Mouse (Mus musculus) heart, postnatal 0 days (tissue): ENCODE results near the gene Tiam2. TPM values are rescaled to one million over a fixed set of nuclear protein-coding genes. Genes with fewer than 3 reads are reported as not detected.

Experiments used
- ATAC-seq: fragments of 200-750 bp; cut with Nextera tagmentation; 2 replicates; pipeline ENCODE4 v1.8.0; 2017; ENCODE audit warnings: low read depth, moderate number of reproducible peaks, moderate library complexity; ENCODE audit not compliant: insufficient read depth
- DNase-seq: peaks from one replicate; pipeline ENCODE4 v3.0.0-alpha.2; 2016; ENCODE audit warnings: low spot score
- H3K27ac ChIP-seq: fragments of 300-500 bp; sonication (generic); 2 replicates; pipeline ENCODE4 v1.5.1; 2014; ENCODE audit warnings: low read depth, mild to moderate bottlenecking
- H3K27me3 ChIP-seq: fragments of 300-500 bp; sonication (generic); 2 replicates; pipeline ENCODE4 v1.6.1; 2014; ENCODE audit warnings: low read length, mixed read lengths; ENCODE audit not compliant: control insufficient read depth, insufficient read depth
- H3K36me3 ChIP-seq: fragments of 300-500 bp; sonication (generic); replicated peaks from 2 replicates; pipeline ENCODE4 v1.6.1; 2014; ENCODE audit warnings: low read length, mixed read lengths; ENCODE audit not compliant: control insufficient read depth, insufficient read depth
- H3K4me1 ChIP-seq: fragments of 300-500 bp; sonication (generic); 2 replicates; pipeline ENCODE4 v1.6.1; 2014; ENCODE audit warnings: antibody characterized with exemption; ENCODE audit not compliant: control insufficient read depth, insufficient read depth
- H3K4me2 ChIP-seq: fragments of 300-500 bp; sonication (generic); 2 replicates; pipeline ENCODE4 v1.6.1; 2014; ENCODE audit warnings: low read depth, mild to moderate bottlenecking, low read length, moderate library complexity
- H3K4me3 ChIP-seq: fragments of 300-500 bp; sonication (generic); 2 replicates; pipeline ENCODE4 v1.5.1; 2014; ENCODE audit warnings: low read depth, low read length
- H3K9ac ChIP-seq: fragments of 300-500 bp; sonication (generic); replicated peaks from 2 replicates; pipeline ENCODE4 v1.6.1; 2014; ENCODE audit warnings: low read depth, low read length, mixed read lengths
- H3K9me3 ChIP-seq: fragments of 300-500 bp; sonication (generic); replicated peaks from 2 replicates; pipeline ENCODE4 v1.6.1; 2016; ENCODE audit warnings: low read length; ENCODE audit not compliant: control insufficient read depth
- CTCF ChIP-seq: IDR thresholded peaks from 2 replicates; pipeline ENCODE4 v1.5.1; 2016; ENCODE audit warnings: antibody characterized with exemption, control low read depth, low read depth
- EP300 ChIP-seq: IDR thresholded peaks from 2 replicates; pipeline ENCODE4 v1.6.1; 2016; ENCODE audit warnings: antibody characterized with exemption, low read depth
- WGBS: fragments of 180-500 bp; shearing (Covaris S2); extraction: QIAGEN DNeasy Blood & Tissue Kit; methylation state at CpG from one replicate; pipeline ENCODE4 v1.1.7; 2014; 5-methylcytosine and 5-hydroxymethylcytosine counted together
- polyA plus RNA-seq: library from polyadenylated mRNA; unstranded; fragments of >200 nt; fragmentation: Nextera tagmentation; extraction: Ambion mirVana; gene quantifications from 2 replicates; pipeline ENCODE4 v1.2.1, GENCODE M21; 2015
- total RNA-seq: library from RNA; depleted of rRNA; stranded (reverse); fragments of >200 nt; gene quantifications from 2 replicates; pipeline ENCODE4 v1.2.3, GENCODE M21; 2014; ENCODE audit warnings: low replicate concordance

Tiam2 gene
- total and polyA plus RNA-seq, 2 experiments from 2014 or later, result 1.7 to 3.6 TPM

DNA sequence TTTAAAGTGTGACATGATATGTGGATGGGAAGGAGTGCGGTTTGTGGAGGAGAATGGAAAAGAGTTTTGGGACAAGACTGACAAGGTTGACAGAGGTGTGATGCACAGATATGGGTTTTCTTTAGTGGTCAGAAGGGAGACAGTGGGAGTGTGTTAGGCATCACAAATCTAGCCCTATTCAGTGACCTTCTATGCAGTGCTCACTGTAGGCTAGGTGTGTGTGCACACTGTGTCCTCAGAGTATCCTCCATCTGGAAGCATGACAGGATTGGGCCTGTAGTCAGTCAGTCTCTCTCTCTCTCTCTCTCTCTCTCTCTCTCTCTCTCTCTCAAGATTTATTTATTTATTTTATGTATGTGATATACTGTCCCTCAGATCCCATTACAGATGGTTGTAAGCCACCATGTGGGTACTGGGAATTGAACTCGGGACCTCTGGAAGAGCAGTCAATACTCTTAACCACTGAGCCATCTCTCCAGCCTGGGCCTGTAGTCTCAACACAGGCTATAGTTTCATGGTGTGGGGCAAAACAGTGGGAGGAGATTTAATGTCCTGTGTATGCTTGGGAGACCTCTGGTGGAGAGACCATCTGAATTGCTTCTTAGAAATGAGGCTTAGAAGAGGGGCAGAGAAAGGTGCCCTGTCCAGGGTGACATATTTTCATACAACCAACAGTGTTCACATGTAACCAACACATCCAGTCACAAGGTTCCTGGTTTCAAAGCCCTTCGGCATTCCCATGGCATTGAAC, 107.3 kb downstream of the Tiam2 start:
- 80% methylated on average over 3 of the region's 3 CpGs for WGBS
- Histone ChIP-seq H3K27ac (no peak overlapping the region), H3K36me3 (0 out of 2 replicates have a peak, but pooled peaks cover 1% of the 10 kb centered on the region), H3K27me3 (no peaks in the 10 kb centered on the region), H3K9ac (no peak overlapping the region), H3K4me1 (peaks cover 9% of the 10 kb centered on the region), H3K9me3 (no peaks in the 10 kb centered on the region), H3K4me2 (no peak overlapping the region), H3K4me3 (no peak overlapping the region)
- ATAC-seq (peak; percentile 28; the same call in 1 of the 2 replicates), DNase-seq (peak; percentile 24)
- TF ChIP-seq EP300 (no peak), CTCF (peak; percentile 26; the same call in 1 of the 2 replicates)

DNA sequence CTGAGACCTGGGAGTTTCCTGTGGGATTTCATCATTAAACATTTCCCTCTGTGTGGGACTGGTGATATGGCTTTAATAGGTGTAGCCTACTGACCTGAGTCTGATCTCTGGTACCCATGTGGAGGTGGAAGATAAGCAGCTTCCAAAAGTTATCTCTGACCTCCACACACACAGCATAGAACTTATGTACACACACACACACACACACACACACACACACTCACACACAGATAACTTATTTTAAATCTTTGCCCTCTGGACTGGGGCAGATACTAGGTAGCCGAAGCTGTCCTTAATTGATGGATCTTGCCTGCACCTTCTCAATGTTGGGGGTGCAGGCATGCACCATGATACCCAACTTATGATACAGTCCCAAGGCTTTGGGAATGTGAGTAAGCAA, 108.9 kb downstream of the Tiam2 start:
- DNase-seq, result no peak
- H3K27ac ChIP-seq, result no peak overlapping the region
- no peak for ATAC-seq
- TF ChIP-seq EP300 (no peak), CTCF (no peak)
- H3K4me1 ChIP-seq, result peaks cover 9% of the 10 kb centered on the region
- no peak overlapping the region for H3K4me3 ChIP-seq
- no peak overlapping the region for H3K9ac ChIP-seq
- H3K36me3 ChIP-seq, result no peaks in the 10 kb centered on the region
- H3K27me3 ChIP-seq, result no peaks in the 10 kb centered on the region
- WGBS, result 44% methylated on average over 1 of the region's 1 CpGs
- no peaks in the 10 kb centered on the region for H3K9me3 ChIP-seq
- no peak overlapping the region for H3K4me2 ChIP-seq

DNA sequence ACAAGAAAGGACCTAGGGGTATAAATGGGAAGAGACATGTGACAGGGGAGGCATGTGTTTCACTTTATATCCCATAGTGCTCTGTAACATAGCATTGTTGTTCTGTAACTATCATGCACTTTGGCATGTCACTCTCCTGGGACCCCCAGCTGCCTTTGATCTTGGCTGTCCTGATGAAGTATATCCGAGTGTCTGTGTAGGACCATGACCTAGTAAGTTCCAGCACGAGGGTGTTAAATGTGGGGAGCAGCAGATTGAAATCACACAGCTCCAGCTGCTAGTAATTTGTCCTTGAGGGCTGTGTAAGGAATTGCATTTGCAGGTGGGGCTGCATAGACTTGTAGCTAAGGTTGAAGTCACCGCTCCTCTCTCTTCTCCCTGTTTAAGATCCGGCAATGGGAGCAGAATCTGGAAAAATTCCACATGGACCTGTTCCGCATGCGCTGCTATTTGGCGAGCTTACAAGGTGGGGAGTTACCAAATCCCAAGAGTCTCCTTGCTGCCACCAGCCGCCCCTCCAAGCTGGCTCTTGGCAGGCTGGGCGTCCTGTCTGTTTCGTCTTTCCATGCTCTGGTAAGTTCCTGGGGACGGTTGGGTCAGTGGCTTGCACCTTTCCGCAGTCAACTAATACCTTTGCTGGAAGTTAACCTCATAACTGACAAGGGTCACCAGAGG, 110.6 kb downstream of the Tiam2 start:
- H3K4me1 ChIP-seq, result peaks cover 9% of the 10 kb centered on the region
- H3K27ac ChIP-seq, result no peak overlapping the region
- 68% methylated on average over 12 of the region's 12 CpGs for WGBS
- DNase-seq, result no peak
- no peak overlapping the region for H3K4me3 ChIP-seq
- no peak overlapping the region for H3K4me2 ChIP-seq
- TF ChIP-seq CTCF (no peak), EP300 (no peak)
- no peak overlapping the region for H3K9ac ChIP-seq
- ATAC-seq, result no peak
- H3K27me3 ChIP-seq, result no peaks in the 10 kb centered on the region
- H3K9me3 ChIP-seq, result no peaks in the 10 kb centered on the region
- H3K36me3 ChIP-seq, result no peaks in the 10 kb centered on the region

DNA sequence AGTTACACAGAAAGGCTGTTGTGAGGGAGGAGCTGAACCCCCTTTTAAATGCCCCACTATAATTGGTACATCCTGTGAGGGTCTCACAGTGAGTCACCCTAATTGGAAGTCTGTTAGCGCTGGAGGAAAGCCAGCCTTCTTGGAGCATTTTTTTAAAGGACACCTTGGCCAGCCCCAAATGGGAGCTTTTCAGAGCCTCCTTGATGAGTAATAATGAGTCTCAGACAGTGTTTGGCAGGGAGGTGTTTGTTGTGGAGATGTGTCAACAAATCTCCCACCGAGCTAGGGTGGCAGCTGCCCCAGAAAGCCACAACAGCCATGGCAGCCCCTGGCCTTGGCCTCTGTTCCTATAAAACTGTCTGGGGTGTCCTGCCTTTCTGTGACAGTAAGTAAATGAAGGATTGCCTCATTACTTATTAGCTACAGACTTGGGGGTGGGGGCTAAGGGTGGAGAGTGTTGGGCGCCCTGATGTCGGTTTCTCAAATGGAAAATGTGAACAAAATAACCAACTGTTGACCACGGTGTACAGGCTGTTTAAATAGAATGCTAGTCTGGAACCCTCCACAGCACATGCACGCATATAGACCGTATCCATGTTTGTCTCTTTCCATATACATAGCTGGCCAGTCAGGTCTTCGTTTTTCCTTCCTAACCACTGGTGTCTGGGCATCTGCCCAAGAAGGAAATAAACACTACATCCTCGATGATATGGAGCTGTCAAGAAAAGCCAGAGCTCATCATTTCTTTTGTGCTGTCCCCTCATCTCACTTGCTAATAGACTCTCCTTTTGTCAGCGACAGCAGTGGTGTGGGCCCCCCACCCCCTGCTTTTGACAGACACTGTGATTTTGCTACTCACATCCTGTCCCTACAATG, 116.4 kb downstream of the Tiam2 start:
- no peak for TF ChIP-seq EP300
- TF ChIP-seq CTCF, result no peak

DNA sequence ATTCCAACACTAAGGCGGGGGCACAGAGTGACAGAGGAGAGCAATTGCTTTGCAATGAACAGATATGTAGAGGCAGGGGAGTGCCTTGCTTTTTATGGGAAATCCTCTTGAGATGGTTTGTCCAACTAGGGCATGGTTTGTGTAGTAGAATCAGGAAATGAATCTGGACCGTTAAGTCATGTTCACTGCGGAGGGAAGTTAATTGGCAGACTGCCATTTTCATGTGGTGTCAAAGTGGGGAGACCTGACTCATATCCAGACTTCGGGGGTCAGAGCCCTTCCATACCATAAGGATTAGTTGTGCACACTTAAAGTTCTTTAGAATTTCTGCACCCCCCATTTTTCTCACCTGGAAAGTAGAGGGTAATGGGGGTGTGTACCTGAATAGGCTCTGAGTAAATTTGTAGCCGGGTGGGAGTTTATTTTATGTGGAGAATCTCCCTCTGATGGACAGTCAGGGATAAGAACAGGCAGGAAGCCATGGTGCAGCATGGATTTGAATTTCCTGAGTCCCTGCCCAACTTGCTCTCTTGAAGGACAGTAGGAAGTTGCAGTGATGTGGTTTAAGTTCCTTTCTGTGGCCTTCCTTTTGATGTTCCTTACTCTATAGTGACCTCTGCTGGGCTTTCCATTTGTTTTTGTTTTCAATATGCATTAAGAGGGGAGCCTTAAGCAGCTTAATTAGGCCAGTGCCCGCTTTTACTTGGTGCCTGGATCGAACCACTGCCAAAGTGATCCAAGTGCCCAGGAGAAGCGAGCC, 120.0 kb downstream of the Tiam2 start:
- Histone ChIP-seq H3K9ac (no peak overlapping the region), H3K9me3 (no peaks in the 10 kb centered on the region), H3K4me3 (no peak overlapping the region), H3K36me3 (no peaks in the 10 kb centered on the region), H3K27me3 (no peaks in the 10 kb centered on the region), H3K27ac (no peak overlapping the region), H3K4me2 (no peak overlapping the region), H3K4me1 (no peaks in the 10 kb centered on the region)
- ATAC-seq (no peak), DNase-seq (peak; percentile 68)
- TF ChIP-seq EP300, result no peak
- peak; percentile 42 for TF ChIP-seq CTCF
- 51% methylated on average over 8 of the region's 8 CpGs for WGBS

More for the DNA sequence above, 116.4 kb downstream of the Tiam2 start:
- H3K9me3 ChIP-seq, result no peaks in the 10 kb centered on the region
- H3K36me3 ChIP-seq, result no peaks in the 10 kb centered on the region
- H3K27me3 ChIP-seq, result no peaks in the 10 kb centered on the region
- no peak for ATAC-seq
- no peak for DNase-seq
- H3K27ac ChIP-seq, result no peak overlapping the region
- WGBS, result 57% methylated on average over 10 of the region's 10 CpGs
- no peak overlapping the region for H3K9ac ChIP-seq
- H3K4me2 ChIP-seq, result no peak overlapping the region
- H3K4me1 ChIP-seq, result no peaks in the 10 kb centered on the region
- H3K4me3 ChIP-seq, result no peak overlapping the region
